Mouse (Mus musculus) kidney, adult 18-20 months (tissue): ENCODE measurements around the gene Tbc1d22b.
"Not testable (repeated sequence)": the region's sequence is repeated elsewhere in the genome, so short reads cannot be mapped to it uniquely, and the experiment has no call there.

Experiments used
- DNase-seq: peaks from one replicate; pipeline ENCODE4 v3.0.0; 2021

The Tbc1d22b gene

DNA sequence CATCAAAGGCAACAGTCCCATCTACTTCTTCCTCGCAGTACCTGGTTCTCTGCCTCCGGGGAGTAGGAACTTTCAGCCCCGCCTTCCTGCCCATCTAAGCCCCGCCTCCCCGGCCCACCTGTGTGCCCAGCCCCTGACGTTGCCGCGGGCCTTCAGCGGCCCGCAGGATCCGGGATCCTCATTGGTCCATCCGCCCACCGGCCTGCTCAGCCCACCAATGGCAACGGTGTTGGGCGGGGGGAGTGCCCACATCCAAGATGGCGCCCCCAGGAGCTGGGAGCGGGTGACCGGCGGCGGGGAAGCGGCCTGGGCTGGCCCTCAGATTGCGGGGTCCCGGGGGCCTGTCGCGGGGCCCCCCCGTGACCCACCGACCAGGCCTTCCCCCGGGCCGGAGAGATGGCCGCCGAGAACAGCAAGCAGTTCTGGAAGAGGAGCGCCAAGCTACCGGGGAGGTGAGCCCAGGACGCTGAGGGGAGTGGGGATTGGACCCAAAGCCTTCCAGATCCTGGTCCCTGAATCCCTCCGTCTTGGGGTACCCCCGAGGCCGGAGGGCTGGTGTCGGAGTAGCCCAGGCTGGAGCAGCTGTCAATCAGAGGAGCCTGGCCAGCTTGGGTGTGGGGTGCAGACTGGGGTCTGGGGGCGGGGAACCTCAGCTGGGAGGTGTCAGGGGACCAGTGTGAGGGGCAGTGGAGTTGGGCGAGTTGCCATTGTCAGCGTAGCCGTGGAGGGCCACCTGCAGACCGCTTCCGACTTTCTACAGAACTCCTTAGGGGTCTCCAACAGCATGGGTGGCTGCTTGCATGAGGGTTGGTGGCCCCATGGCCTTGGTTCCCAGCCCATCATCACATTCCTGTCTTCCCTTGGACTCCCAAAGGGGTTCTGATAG lies at the start of gene Tbc1d22b, which contains the start of gene Gm17657:
Tbc1d22b (plus strand) TSS at position 243 of the 886 bp plus-strand sequence.
Gm17657 (minus strand) TSS at position 96 of the 886 bp plus-strand sequence.
- peak; percentile 95 for DNase-seq

- DNase-seq: no peak
These were observed 49.3 kb upstream of the Tbc1d22b start for GRCm38 (mm10) chr17:29500243-29500740.

DNA sequence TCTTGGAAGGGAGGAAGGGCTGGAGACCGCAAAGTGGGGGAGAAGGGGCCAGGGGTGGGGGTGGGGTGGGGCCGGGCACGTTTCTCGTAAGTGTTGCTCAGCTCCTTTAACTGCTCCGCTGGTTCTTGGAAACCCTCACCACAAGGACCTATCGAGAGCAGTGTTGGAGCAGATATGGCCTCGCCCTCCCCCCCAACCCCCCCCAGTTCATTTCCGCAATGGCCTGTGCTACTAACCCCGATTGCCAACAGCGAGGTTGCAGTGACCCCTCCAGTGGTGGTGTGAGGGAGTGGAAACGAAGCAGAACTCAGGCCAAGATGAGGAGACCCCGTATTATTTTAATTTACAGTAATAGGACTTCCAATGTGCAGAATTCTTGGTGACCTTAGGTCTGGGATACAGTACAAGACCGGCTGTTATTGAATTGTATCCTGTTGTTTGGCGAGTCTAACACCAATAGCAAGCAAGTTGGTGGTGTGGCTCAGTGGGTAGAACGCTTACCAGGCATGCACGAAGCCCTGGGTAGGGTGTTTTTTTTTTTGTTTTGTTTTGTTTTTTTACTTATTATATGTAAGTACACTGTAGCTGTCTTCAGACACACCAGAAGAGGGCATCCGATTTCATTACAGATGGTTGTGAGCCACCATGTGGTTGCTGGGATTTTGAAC lies 48.6 kb upstream of the Tbc1d22b start:
- DNase-seq: no peak

DNA sequence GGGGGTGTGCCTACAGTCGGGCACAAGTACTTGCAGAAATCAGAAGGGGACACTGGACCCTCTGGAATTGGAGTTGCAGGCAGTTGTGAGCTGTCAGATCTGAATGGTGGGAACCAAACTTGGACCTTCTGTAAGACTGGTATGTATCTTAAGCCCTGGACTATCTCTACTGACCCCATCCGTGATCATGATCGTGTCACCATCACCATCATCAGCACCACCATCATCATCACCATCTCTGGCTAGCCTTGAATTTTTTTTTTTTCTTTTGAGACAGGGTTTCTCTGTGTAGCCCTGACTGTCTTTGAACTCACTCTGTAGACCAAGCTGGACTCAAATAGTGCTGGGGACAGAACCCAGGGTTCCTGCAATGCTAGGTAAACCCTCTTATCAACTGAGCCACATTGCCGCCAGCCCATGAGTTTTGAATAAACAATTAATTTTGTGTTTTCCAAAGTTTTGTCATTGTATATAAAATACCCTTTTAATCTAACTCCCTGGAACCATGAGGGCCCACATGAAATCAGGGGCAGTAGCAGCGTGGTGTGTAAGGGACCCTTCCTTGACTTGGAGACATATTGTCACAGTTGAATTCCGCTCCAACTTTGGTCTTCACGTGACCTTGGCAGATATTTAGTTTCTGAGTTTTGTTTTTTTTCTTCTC lies 47.4 kb upstream of the Tbc1d22b start:
- no peak for DNase-seq

GRCm38 (mm10) chr17:29502669-29503665 lies 46.6 kb upstream of the Tbc1d22b start:
- peak; percentile 17 for DNase-seq

DNA sequence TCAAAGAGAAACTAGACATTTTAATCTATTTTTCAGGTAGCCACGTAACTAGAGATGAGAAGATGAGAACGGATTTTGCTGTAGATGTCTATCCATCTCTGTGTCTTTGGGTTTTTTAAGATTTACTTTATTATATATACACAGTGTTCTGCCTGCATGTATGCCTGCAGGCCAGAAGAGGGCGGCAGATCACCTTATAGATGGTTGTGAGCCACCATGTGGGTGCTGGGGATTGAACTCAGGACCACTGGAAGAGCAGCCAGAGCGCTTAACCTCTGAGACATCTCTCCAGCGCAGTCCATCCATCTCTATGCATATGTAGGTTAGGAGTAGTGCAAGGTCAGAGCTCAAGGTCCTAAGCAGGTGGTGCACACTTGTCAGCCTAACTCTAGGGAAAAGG lies 45.9 kb upstream of the Tbc1d22b start:
- no peak for DNase-seq

GRCm38 (mm10) chr17:29508927-29509608 lies 40.5 kb upstream of the Tbc1d22b start:
- no peak for DNase-seq

DNA sequence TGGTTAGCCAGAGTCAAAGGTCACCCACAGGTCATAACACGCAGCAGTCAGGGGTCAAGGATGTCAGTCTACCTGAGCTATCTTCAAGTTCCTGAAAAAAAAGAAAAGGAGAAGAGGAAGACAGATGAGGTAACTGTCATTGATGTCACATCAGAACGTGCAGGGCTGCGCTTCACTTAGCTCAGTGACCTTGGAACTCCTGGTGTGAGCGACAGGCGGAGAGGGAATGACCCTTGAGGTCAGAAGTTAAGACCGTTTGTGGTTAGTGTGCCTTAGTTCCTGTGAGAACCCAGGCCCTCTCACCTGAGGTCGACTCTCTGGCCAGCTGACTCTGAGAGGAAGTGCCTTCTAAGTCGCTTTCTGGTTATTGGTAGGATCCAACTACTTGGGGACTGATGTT lies 38.9 kb upstream of the Tbc1d22b start:
- no peak for DNase-seq

DNA sequence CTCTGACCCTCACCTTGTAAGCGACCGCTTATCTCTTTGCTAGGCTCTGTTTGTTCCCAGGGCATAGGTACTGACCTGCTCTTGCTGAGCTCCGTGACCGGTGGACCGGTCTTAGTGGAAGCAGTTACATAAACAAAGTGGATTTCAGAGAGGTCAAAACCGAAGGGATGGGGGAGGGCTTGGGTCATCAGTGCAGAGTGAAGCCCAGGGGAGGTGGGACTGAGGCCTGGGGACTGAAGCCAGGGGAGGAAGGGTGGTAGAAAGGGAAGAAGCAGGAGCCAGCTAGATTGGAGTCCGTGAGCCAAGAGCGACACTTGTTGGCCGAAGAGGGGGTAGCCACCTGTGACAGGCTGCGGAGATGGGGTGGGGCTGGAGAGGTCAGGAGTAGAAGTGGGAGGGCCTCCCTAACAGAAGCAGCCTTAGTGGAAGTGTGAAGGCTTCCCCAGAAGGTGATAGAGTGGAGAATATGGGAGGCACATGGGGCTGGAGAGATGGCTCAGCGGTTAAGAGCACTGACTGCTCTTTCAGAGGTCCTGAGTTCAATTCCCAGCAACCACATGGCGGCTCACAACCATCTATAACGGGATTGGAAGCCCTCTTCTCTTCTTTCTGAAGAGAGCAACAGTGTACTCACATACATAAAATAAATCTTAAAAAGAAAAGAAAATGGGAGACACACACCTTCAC lies 36.4 kb upstream of the Tbc1d22b start:
- peak; percentile 72 for DNase-seq

DNA sequence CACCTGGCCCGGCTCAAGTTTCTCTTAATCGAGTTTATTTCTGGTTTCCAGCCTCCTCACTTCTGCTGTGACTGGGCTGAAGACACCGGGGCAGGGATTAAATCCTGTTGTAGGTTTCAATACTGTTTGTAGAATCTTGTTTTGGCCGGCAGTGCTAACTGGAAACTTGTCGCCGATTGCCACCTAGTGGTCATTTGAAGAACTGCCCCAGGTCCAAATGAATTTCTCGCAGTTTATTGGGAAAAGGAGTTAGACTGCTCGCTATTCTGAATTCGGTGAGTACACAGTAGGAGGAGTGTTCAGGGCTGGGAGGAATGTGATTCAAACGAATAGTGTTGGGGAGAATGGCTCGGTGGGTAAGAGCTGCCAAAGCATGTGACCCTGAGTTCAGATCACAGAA lies 35.1 kb upstream of the Tbc1d22b start:
- DNase-seq: peak; percentile 85

DNA sequence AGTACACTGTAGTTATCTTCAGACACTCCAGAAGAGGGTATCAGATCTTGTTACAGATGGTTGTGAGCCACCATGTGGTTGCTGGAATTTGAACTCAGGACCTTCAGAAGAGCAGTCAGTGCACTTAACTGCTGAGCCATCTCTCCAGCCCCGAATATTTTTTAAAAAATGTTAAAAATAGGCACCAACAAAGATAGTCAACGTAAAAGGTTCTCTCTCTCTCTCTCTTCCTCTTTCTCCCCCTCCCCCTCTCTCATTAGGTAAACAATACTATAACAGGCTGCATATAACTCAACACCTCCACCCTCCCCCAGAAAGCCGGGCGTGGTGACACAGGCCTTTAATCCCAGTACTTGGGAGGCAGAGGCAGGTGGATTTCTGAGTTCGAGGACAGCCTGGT lies 30.9 kb upstream of the Tbc1d22b start:
- not testable (repeated sequence) for DNase-seq

GRCm38 (mm10) chr17:29519731-29520130 lies 29.9 kb upstream of the Tbc1d22b start:
- no peak for DNase-seq

GRCm38 (mm10) chr17:29525613-29526012 lies 24.0 kb upstream of the Tbc1d22b start:
- DNase-seq: no peak

DNA sequence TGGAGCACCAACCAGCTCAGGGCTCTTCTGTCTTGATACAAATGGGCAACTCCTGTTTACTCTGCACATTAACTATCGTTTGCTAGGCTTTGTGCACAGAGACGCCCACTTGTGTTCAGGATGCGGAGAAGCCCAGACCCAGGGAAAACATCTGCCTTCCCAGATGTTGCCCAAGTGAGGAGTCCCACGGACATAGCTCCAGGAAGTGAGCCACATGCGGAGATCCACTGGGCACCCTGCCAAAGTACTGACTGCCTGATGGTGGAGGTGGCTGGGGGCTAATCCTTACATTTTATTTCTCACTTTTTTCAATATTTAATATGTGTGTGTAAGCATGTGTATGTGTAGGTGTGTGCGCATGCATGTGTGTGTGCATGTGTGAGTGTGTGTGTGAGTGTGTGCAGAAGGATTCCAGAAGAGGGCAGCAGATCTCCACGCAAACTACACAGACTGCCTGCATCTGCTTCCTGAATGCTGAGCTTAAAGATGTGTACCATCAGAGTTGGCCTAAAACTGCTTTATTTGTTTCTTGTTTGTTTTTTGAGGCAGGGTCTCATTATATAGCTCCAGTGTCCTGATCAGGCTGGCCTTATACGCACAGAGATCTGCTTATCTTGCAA lies 20.9 kb upstream of the Tbc1d22b start:
- DNase-seq: no peak

DNA sequence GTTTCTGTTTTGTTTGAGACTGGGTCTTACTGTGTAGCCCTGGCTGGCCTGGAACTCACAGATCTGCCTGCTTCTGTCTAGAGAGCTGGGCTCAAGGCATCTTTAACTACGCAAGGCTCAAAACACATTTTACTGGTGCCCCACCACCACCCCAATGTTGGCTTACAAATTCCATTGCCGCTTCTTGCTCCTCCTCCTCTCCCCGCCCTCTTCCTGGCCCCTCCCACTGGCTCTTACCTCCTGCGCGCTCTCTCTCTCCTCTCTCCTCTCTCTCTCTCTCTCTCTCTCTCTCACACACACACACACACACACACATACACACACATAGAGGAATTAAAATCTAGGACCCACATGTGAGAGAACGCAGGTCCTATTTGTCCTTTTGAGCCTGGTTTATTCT lies 19.1 kb upstream of the Tbc1d22b start:
- no peak for DNase-seq

GRCm38 (mm10) chr17:29531278-29531677 lies 18.3 kb upstream of the Tbc1d22b start:
- no peak for DNase-seq

DNA sequence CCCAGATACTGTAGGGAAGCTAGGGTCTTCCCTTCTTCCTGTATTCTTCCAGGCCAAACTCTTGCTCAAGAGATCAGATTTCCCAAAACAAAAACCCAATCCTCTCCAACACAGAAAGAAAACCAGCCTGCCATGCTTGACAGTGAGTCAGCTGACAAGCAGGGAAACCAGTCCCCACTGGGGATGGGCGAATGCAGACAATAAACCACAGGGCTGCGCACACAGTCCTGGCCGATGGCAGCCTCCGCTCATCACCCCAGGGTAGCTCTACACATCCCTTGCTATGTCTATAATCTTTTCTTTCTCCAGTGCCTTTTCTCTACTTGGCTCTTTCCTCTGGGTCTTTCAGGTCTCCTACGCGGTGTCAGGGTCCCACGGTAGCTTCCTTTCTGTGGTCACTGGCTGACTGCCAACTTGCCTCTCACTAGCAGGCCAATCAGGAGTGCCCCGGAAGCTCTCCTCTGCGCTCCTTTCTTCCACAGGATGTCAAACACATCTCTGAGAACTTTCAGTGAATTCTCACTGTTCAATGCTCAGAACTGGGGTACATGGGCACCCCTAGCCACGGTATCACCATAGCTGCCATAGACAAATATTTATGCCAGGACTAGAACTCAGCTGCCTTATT lies 17.7 kb upstream of the Tbc1d22b start:
- DNase-seq: no peak

DNA sequence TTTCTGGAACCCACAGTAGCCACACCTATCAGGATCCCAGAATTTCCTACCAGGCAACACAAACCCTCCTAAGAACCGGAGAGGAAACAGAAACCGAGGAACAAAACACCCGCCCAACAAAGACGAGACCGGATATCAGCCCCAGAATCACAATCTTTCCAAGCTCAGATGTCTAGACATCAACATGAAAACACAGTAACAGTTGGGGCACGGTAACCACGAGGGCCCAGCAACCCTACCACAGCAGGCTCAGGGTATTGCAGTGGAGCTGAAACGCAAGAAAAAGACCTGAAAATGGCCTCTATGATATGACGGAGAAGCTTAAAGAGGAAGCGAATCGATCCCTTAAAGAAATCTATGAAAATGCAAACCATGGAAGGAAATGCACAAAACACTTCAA lies 15.7 kb upstream of the Tbc1d22b start:
- DNase-seq: no peak

- DNase-seq: no peak
These were observed 9.2 kb upstream of the Tbc1d22b start for GRCm38 (mm10) chr17:29540426-29540825.

GRCm38 (mm10) chr17:29541419-29541818 lies 8.2 kb upstream of the Tbc1d22b start:
- peak; percentile 71 for DNase-seq
